Mouse (Mus musculus): ENCODE data around the gene Krtap5-1. TPM values are rescaled to one million over a fixed set of nuclear protein-coding genes. Genes with fewer than 3 reads are reported as not detected.
"Not testable (repeated sequence)": the region's sequence is repeated elsewhere in the genome, so short reads cannot be mapped to it uniquely, and the experiment has no call there.

Gene Krtap5-1
- polyA plus RNA-seq, 1 experiment from 2014 or later = not detected

DNA sequence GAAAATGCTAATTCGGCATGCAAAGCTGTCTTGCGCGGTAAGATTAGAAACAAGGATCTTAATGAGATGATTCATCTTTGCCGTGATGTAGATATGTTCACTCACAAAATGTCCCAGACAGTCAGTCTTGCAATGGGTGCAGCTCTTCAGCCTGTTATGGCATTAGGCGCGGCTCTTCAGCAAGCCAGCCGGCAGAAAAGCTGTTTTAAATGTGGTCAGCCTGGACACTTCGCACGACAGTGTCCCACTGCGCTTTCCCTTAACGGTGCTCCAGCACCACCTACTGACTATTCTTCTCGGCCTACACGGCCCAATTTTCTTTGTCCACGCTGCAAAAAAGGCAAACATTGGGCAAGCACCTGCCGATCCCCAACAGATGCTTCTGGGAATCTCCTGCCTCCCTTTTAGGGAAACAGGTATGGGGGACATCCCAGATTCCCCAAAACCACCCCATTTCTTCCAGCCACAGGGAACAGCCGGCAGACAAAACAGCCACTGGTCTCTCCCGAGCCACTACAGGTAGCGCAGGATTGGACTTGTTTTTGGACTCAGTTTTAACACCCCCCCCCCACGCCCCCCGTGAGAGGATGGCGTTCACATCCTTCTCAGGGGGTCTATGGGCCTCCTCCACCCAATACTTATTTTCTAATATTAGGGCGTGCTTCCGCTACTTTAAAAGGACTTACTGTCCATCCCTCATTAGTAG lies 11.6 kb downstream of the Krtap5-1 start:
- peak overlapping the region; percentile 43; the same call in 1 of the 2 replicates for H3K4me3 ChIP-seq (ENCODE audit: low read depth, low read length)
- no peaks in the 10 kb centered on the region for H3K9me3 ChIP-seq (ENCODE audit: control insufficient read depth, low read length)
- peak; percentile 55 for ATAC-seq (ENCODE audit: insufficient read depth, low FRiP score, low TSS enrichment)
- peak overlapping the region; percentile 41; the same call in 1 of the 2 replicates for H3K9ac ChIP-seq (ENCODE audit: low read length)
- H3K36me3 ChIP-seq (ENCODE audit: control insufficient read depth, insufficient read depth, low read length) = no peaks in the 10 kb centered on the region
- 17% methylated on average over 23 of the region's 23 CpGs for WGBS
- no peak overlapping the region for H3K27ac ChIP-seq (ENCODE audit: low read depth, low read length)
- H3K27me3 ChIP-seq (ENCODE audit: control insufficient read depth, insufficient read depth, low read length) = 0 out of 2 replicates have a peak, but pooled peaks cover 2% of the 10 kb centered on the region
- H3K4me1 ChIP-seq (ENCODE audit: control insufficient read depth, insufficient read depth, low read length) = 0 out of 2 replicates have a peak, but pooled peaks cover 3% of the 10 kb centered on the region
- H3K4me2 ChIP-seq (ENCODE audit: low read depth) = peak overlapping the region; percentile 77
- DNase-seq (ENCODE audit: low spot score) = peak; percentile 49

DNA sequence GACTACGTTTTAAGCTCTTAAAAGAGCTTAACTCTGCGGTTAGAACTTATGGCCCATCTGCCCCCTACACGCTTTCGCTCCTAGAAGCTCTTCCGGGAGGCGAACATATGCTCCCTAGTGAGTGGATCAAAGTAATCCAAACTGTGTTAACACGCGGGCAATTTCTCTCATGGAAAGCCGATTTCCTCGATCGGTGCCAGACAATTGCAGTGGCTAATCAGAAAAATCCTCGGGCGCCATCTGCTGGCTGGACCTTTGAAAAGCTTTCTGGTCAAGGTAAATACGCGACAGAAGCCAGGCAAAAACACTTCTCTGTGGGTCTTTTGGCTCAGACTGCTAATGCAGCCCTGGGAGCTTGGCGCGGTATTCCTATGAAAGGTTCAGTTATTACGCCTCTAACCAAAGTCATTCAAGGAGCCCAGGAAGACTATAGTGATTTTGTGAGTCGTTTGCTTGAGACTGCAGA lies 12.3 kb downstream of the Krtap5-1 start:
- H3K4me1 ChIP-seq (ENCODE audit: control insufficient read depth, insufficient read depth, low read length) = 0 out of 2 replicates have a peak, but pooled peaks cover 3% of the 10 kb centered on the region
- ATAC-seq (ENCODE audit: insufficient read depth, low FRiP score, low TSS enrichment) (peak; percentile 61), DNase-seq (ENCODE audit: low spot score) (peak; percentile 96)
- H3K4me3 ChIP-seq (ENCODE audit: low read depth, low read length) = peak overlapping the region; percentile 43
- H3K27me3 ChIP-seq (ENCODE audit: control insufficient read depth, insufficient read depth, low read length) = 0 out of 2 replicates have a peak, but pooled peaks cover 2% of the 10 kb centered on the region
- WGBS = under 1% methylated on average over 19 of the region's 19 CpGs
- H3K9me3 ChIP-seq (ENCODE audit: control insufficient read depth, low read length) = no peaks in the 10 kb centered on the region
- peak overlapping the region; percentile 58 for H3K9ac ChIP-seq (ENCODE audit: low read length)
- peak overlapping the region; percentile 55 for H3K27ac ChIP-seq (ENCODE audit: low read depth, low read length)
- H3K36me3 ChIP-seq (ENCODE audit: control insufficient read depth, insufficient read depth, low read length) = no peaks in the 10 kb centered on the region
- peak overlapping the region; percentile 77 for H3K4me2 ChIP-seq (ENCODE audit: low read depth)

DNA sequence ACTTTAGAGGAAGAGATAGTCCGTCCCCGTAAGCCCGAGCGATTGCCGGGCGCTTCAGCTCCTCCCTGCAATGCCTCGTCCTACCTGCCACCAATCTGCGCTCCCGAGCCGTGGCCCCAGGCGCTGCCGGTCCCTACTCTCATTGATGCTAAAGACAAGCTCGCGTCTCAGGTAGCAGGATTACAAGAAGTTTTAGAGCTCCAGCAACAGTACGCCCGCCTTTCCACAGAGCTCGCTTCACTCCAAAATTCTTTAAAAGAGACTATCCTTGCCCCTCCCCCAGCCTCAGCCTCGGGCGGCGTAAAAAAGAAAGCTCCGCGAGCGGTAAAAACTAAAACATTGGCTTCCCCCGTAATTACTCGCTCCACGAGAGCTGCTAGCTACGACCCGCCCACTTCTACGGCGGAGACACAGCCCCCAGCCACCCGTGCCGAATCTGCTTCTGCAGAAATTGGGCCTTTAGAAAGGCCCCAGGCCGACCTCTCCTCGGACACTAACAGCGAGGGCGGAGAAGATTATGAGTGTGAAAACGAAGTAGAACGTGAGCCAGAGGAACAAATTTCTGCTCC lies 12.8 kb downstream of the Krtap5-1 start:
- peak overlapping the region; percentile 43 for H3K4me3 ChIP-seq (ENCODE audit: low read depth, low read length)
- H3K36me3 ChIP-seq (ENCODE audit: control insufficient read depth, insufficient read depth, low read length) = no peaks in the 10 kb centered on the region
- peak overlapping the region; percentile 55 for H3K27ac ChIP-seq (ENCODE audit: low read depth, low read length)
- 0 out of 2 replicates have a peak, but pooled peaks cover 3% of the 10 kb centered on the region for H3K4me1 ChIP-seq (ENCODE audit: control insufficient read depth, insufficient read depth, low read length)
- under 1% methylated on average over 38 of the region's 38 CpGs for WGBS
- peak; percentile 61 for ATAC-seq (ENCODE audit: insufficient read depth, low FRiP score, low TSS enrichment)
- H3K27me3 ChIP-seq (ENCODE audit: control insufficient read depth, insufficient read depth, low read length) = 0 out of 2 replicates have a peak, but pooled peaks cover 2% of the 10 kb centered on the region
- H3K9ac ChIP-seq (ENCODE audit: low read length) = peak overlapping the region; percentile 58
- H3K4me2 ChIP-seq (ENCODE audit: low read depth) = peak overlapping the region; percentile 77
- peak; percentile 76 for DNase-seq (ENCODE audit: low spot score)
- H3K9me3 ChIP-seq (ENCODE audit: control insufficient read depth, low read length) = no peaks in the 10 kb centered on the region

DNA sequence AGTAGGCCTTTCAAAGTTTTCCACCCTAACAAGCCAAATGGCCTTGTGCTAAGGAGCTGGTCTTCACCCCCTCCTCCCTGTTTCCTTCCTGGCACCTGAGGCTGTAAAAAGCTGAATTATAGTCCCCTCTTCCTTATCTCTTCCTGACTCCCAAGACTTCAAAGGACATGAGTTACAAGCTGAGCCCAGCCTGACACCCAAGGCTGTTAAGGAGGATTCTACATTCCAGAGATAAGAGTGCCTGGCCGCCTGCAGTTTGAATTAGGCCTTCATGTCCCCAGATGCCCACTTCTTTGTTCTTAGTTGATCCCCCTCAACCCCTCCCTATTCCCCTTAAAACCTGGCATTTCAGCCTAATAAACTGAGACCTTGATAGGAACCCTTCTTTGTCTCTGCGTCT lies 14.1 kb downstream of the Krtap5-1 start:
- H3K9me3 ChIP-seq (ENCODE audit: control insufficient read depth, low read length); H3K27me3 ChIP-seq (ENCODE audit: control insufficient read depth, insufficient read depth, low read length); H3K27ac ChIP-seq (ENCODE audit: low read depth, low read length); ATAC-seq (ENCODE audit: insufficient read depth, low FRiP score, low TSS enrichment); H3K9ac ChIP-seq (ENCODE audit: low read length); DNase-seq (ENCODE audit: low spot score); H3K4me2 ChIP-seq (ENCODE audit: low read depth); H3K4me1 ChIP-seq (ENCODE audit: control insufficient read depth, insufficient read depth, low read length); H3K36me3 ChIP-seq (ENCODE audit: control insufficient read depth, insufficient read depth, low read length); H3K4me3 ChIP-seq (ENCODE audit: low read depth, low read length): not testable (repeated sequence)
- WGBS = 17% methylated on average over 2 of the region's 2 CpGs

DNA sequence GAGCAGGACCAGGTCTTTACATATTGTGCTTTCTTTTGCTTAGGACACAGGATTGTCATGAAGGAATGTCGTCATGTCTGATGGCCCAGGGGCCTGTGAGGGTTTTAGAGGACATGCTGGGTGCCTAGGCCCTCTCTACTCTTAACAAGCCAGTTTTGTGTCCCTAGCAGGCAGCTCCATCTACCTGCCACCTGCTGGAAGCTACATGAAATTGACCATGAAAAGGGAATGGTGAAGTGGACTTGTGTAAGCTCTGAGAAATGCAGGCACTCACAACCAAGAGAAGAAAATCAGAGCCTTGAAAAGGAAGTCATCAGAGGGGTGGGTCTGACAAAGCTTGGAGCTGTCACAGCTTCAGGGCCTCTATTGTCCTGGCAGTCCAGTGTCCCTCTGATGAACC lies 17.6 kb downstream of the Krtap5-1 start:
- 69% methylated on average over 1 of the region's 1 CpGs for WGBS
- ATAC-seq (ENCODE audit: insufficient read depth, low FRiP score, low TSS enrichment) = not testable (repeated sequence)

DNA sequence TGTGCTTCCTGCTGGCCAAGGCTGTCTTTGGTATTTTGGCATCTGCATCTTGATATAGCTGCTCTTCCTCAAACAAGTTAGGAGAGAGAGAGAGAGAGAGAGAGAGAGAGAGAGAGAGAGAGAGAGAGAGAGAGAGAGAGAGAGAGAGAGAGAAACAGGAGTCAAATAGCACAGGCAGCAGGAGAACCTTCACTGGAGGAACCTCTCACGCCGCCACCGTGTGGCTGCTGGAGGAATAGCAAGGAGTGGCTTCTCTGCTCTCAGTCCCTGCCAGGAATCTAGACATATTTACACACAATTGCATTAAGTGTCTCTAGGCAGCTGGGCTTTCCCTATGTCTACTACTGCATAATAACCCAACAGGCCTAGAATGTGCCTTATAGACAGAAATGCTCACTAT lies 18.7 kb downstream of the Krtap5-1 start:
- peak; percentile 65 for DNase-seq (ENCODE audit: low spot score)
- not testable (repeated sequence) for H3K27ac ChIP-seq (ENCODE audit: low read depth, low read length); H3K4me3 ChIP-seq (ENCODE audit: low read depth, low read length); ATAC-seq (ENCODE audit: insufficient read depth, low FRiP score, low TSS enrichment); H3K9ac ChIP-seq (ENCODE audit: low read length); H3K9me3 ChIP-seq (ENCODE audit: control insufficient read depth, low read length); H3K4me2 ChIP-seq (ENCODE audit: low read depth); H3K36me3 ChIP-seq (ENCODE audit: control insufficient read depth, insufficient read depth, low read length); H3K4me1 ChIP-seq (ENCODE audit: control insufficient read depth, insufficient read depth, low read length); H3K27me3 ChIP-seq (ENCODE audit: control insufficient read depth, insufficient read depth, low read length)
- 0% methylated on average over 3 of the region's 3 CpGs for WGBS

More for the DNA sequence above, 17.6 kb downstream of the Krtap5-1 start:
- H3K9me3 ChIP-seq (ENCODE audit: control insufficient read depth, low read length); H3K4me2 ChIP-seq (ENCODE audit: low read depth); H3K27ac ChIP-seq (ENCODE audit: low read depth, low read length); H3K27me3 ChIP-seq (ENCODE audit: control insufficient read depth, insufficient read depth, low read length); H3K36me3 ChIP-seq (ENCODE audit: control insufficient read depth, insufficient read depth, low read length); DNase-seq (ENCODE audit: low spot score); H3K4me1 ChIP-seq (ENCODE audit: control insufficient read depth, insufficient read depth, low read length); H3K9ac ChIP-seq (ENCODE audit: low read length); H3K4me3 ChIP-seq (ENCODE audit: low read depth, low read length): not testable (repeated sequence)

DNA sequence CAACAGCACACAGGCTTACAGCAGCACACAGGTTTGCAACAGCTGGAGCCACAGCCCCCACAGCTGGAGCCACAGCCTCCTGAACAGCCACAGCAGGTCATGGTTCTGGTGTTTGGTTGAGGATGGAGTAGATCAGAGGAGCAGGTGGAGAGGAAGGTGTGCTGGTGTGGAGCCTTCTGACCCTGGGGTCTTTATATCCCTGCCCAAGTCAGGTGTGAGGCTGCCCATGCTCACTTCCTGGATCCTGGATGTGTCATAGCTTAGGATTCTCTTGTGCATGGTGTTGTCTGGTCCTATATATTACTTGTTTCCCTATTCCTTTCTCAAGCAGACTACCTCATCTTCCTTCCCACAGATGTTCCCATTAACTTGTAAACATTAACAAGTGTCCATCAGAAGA lies 22.7 kb downstream of the Krtap5-1 start, which contains the start of gene Gm4559:
TSS of gene Gm4559 (minus strand) at position 101 of the 400 bp plus-strand sequence.
- not testable (repeated sequence) for H3K27me3 ChIP-seq (ENCODE audit: control insufficient read depth, insufficient read depth, low read length); H3K36me3 ChIP-seq (ENCODE audit: control insufficient read depth, insufficient read depth, low read length); H3K9me3 ChIP-seq (ENCODE audit: control insufficient read depth, low read length); H3K9ac ChIP-seq (ENCODE audit: low read length); ATAC-seq (ENCODE audit: insufficient read depth, low FRiP score, low TSS enrichment); H3K4me2 ChIP-seq (ENCODE audit: low read depth); H3K4me3 ChIP-seq (ENCODE audit: low read depth, low read length); H3K4me1 ChIP-seq (ENCODE audit: control insufficient read depth, insufficient read depth, low read length); DNase-seq (ENCODE audit: low spot score); H3K27ac ChIP-seq (ENCODE audit: low read depth, low read length)

DNA sequence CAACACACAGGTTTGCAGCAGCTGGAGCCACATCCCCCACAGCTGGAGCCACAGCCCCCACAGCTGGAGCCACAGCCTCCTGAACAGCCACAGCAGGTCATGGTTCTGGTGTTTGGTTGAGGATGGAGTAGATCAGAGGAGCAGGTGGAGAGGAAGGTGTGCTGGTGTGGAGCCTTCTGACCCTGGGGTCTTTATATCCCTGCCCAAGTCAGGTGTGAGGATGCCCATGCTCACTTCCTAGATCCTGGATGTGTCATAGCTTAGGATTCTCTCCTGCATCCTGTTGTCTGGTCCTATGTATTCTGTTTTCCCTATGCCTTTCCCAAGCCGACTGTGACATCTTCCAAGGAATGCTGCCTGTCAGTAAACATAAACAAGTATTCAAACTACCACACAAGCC lies 38.7 kb downstream of the Krtap5-1 start, which contains the start of gene Gm2431:
TSS of gene Gm2431 (minus strand) at position 101 of the 400 bp plus-strand sequence.
- 72% methylated on average over 1 of the region's 1 CpGs for WGBS
- H3K4me1 ChIP-seq (ENCODE audit: control insufficient read depth, insufficient read depth, low read length); ATAC-seq (ENCODE audit: insufficient read depth, low FRiP score, low TSS enrichment); H3K9me3 ChIP-seq (ENCODE audit: control insufficient read depth, low read length); H3K4me3 ChIP-seq (ENCODE audit: low read depth, low read length); H3K36me3 ChIP-seq (ENCODE audit: control insufficient read depth, insufficient read depth, low read length); DNase-seq (ENCODE audit: low spot score); H3K27me3 ChIP-seq (ENCODE audit: control insufficient read depth, insufficient read depth, low read length); H3K27ac ChIP-seq (ENCODE audit: low read depth, low read length); H3K4me2 ChIP-seq (ENCODE audit: low read depth); H3K9ac ChIP-seq (ENCODE audit: low read length): not testable (repeated sequence)
